Mouse (Mus musculus) T-helper 2 cell (primary cell): Measurements from ENCODE around the gene Nfib.

ENCODE experiments used
- in situ Hi-C: fragments of 300-600 bp; cut with MboI, MseI; formaldehyde crosslinking; loops from one replicate; pipeline ENCODE4 v1.15.1; 2025; ENCODE audit warnings: high pct_unique_total_duplicates

The Nfib gene

DNA sequence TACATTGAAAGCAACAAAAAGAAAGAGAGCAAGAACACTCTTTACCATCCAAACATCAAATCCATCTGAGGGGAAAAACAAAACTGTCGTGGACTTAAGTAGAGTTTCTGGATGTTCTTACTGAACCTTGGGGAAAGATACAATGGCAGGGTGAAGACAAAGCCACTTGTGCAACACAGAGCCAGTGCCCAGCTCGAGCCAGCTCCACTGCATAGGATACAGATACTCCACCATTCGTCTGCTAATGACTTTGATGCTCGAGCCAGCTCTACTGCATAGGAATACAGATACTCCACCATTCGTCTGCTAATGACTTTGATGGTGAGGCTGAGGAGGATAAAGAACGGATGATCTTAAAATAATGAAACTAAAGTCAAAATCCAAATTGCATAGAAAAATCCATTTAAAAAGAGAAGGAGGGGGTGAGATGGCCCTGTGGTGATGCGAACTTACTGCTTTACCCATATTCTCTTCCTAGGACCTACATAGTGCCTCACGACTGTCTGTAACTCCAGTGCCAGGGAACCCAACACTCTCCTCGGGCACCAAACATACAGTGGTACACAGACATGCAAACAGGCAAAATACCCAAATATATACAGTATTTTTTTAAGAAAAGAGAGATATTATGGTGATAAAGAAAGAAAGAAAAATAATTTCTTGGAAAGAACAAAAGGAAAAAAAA, 337.3 kb downstream of the Nfib start:
- in situ Hi-C loops = no loop called here

- in situ Hi-C loops = no loop called here
These were observed 340.7 kb downstream of the Nfib start for GRCm38 (mm10) chr4:82364696-82365385.

DNA sequence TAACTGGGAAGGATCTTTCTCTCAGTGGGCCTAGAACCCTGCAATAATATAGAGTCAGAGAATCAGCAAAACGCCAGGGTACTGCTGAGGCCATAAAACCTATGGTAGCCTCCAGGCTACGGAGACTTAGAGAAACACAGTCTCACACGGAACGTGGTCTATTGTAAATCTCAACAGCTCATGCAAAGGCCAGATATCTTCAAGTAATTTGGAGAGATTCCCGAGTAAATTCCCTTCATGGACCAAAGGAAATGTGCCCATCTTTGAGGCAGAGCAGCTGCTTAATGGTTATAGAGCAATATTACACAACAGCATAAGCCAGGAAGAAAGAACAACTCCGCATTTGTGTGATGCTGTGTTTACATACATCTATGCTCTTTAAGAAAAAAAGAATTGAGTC, 341.6 kb downstream of the Nfib start:
- in situ Hi-C loops = no loop called here

GRCm38 (mm10) chr4:82362294-82362693, 343.3 kb downstream of the Nfib start:
- in situ Hi-C loops = no loop called here

GRCm38 (mm10) chr4:82360081-82360511, 345.5 kb downstream of the Nfib start:
- in situ Hi-C loops = no loop called here

- in situ Hi-C loops = loop anchor here (10.0 kb wide), 1 partner anchor 384 kb away; no protein-coding TSS in a partner anchor
These were observed 346.4 kb downstream of the Nfib start for GRCm38 (mm10) chr4:82359110-82359509.

- in situ Hi-C loops = no loop called here
These were observed 356.5 kb downstream of the Nfib start for GRCm38 (mm10) chr4:82349006-82349405.

- in situ Hi-C loops = no loop called here
These were observed 360.8 kb downstream of the Nfib start for GRCm38 (mm10) chr4:82344787-82345186.

GRCm38 (mm10) chr4:82344224-82344623, 361.3 kb downstream of the Nfib start:
- in situ Hi-C loops = no loop called here

GRCm38 (mm10) chr4:82338930-82339329, 366.6 kb downstream of the Nfib start:
- in situ Hi-C loops = no loop called here

- in situ Hi-C loops = no loop called here
These were observed 367.1 kb downstream of the Nfib start for GRCm38 (mm10) chr4:82338481-82338880.

DNA sequence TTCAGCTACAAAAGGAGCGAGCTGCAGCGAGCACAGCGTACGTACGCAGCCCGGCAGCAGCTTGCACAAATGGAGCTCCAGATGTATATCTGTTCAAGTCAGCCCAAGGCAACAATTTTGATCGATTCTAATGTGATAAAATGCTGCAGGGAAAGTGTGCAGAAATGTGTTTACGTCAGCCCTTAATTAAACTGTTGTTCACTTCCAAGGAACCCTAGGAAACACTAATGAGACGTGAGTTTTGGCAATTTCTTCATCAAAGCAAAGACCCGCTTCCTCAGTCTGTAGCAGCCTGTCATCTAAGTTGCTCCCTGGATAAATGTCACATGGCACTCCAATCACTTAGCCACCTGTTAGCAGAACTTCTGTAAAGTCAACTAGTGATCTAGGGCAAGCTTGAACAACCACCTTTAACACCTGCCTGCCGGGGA, 368.6 kb downstream of the Nfib start:
- in situ Hi-C loops = no loop called here

GRCm38 (mm10) chr4:82335266-82335865, 370.2 kb downstream of the Nfib start:
- in situ Hi-C loops = no loop called here

DNA sequence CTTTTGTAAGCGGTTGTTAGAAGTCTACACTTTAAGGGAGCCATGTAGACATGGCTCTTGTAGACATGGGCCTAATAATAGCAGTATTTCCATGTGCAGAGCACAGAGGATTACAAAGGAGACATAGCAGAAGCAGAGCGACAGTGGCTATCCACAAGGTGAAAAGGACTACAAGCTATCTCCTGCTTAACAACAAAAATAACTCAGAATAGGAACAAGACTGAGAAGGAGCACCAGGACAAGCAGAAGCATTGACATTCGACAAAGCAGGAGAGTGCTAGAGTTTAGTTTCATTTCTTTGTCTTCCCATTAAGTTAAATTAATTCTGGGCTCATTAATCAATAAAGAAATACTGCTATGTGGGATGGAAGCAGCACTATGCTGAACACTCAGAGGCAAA, 372.1 kb downstream of the Nfib start:
- in situ Hi-C loops = no loop called here

DNA sequence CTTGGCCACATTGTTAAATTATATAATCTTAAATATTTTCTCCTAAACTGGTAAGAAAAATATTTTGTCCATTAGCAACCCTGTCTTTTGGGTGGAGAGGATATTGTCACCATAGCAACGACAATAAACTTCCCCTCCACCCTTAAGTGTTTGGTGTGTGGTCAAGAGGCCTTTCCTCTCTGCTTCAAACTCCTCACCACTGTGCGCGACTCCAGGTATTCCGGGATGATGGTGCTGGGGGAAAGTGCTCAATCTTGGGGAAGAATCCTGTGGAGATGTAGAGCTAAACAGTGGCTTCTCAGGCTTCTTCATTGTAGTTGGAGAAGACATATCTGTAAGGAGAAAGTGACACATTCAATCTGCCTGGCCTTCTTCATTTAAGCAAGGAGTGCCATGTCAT, 375.5 kb downstream of the Nfib start:
- in situ Hi-C loops = no loop called here

DNA sequence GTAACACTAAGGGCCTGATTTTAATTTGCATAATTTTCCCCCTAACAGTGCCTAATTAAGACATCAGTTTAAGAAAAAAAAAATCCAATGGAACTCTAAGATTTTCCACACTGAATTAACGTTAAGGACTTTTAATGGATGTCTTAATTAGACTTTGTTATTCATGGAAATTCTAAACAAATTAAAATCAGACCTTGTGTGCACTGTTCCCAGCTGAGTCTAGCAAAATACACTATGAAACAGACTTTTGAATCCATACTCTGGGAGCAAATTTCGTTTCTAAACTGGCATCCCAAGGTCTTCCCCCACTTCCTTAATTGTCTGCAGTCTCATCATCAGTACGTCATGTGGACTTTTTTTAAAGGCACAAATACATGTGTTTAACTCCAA, 379.4 kb downstream of the Nfib start:
- in situ Hi-C loops = no loop called here

- in situ Hi-C loops = no loop called here
These were observed 380.0 kb downstream of the Nfib start for GRCm38 (mm10) chr4:82325409-82326139.

- in situ Hi-C loops = no loop called here
These were observed 380.6 kb downstream of the Nfib start for GRCm38 (mm10) chr4:82324977-82325376.

DNA sequence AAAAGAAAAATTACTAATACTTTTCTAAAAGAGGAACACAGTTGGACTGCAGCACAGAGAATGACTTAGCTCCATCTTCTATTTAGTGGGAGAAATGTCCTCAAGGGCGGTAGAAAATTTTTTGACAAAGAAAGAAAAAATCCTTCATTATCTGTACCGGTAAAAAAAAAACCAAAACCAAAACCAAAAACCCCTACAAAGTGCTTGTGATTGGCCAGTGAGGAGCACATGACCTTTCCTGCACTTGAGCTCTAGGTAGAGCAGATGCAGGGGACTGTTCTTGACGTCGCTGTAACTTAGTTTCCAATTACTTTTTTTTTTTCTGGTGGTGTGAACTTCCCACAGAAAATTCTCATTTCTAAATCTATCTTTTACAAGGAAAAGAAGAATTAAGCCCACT, 384.5 kb downstream of the Nfib start:
- in situ Hi-C loops = no loop called here

GRCm38 (mm10) chr4:82319388-82319787, 386.2 kb downstream of the Nfib start:
- in situ Hi-C loops = no loop called here

- in situ Hi-C loops = no loop called here
These were observed 389.4 kb downstream of the Nfib start for GRCm38 (mm10) chr4:82316168-82316567.

DNA sequence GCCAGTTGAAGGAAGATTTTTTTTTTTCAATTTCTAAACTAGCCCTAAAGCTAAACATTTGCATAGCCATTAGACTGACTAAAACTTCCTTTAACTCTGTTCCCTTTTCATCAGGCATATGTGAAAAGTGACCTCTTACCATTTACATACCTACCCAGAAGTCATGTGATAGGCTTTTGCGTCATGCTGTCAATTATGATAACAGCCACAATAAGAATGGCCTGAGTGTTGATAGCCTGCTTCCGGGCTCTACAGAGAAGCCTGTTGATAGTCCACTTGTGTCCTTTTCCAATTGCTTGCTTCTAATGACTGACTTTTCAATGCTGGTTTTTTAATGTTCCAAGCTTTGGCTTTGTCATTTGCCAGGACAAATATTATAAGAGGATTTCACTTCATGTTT, 389.8 kb downstream of the Nfib start:
- in situ Hi-C loops = no loop called here
